Mouse (Mus musculus): ENCODE measurements around the gene Tmem11. TPM values are rescaled to one million over a fixed set of nuclear protein-coding genes. Genes with fewer than 3 reads are reported as not detected.

Tmem11 gene
- polyA plus RNA-seq, 1 experiment from 2014 or later = 63.6 TPM

GRCm38 (mm10) chr11:60826700-60827099, 52.4 kb downstream of the Tmem11 start:
- no peak overlapping the region for H3K4me2 ChIP-seq
- H3K27ac ChIP-seq = no peak overlapping the region
- no peaks in the 10 kb centered on the region for H3K36me3 ChIP-seq
- WGBS = 50% methylated on average over 1 of the region's 1 CpGs
- no peak overlapping the region for H3K9ac ChIP-seq
- no peaks in the 10 kb centered on the region for H3K27me3 ChIP-seq
- no peak overlapping the region for H3K4me3 ChIP-seq
- H3K9me3 ChIP-seq = no peaks in the 10 kb centered on the region
- no peak for ATAC-seq (ENCODE audit: borderline replicate concordance, extremely low read depth, low FRiP score, low TSS enrichment)
- peaks cover 6% of the 10 kb centered on the region for H3K4me1 ChIP-seq

GRCm38 (mm10) chr11:60825191-60825590, 53.9 kb downstream of the Tmem11 start:
- WGBS = 56% methylated on average over 3 of the region's 3 CpGs
- Histone ChIP-seq H3K36me3 (no peaks in the 10 kb centered on the region), H3K4me3 (no peak overlapping the region), H3K27me3 (no peaks in the 10 kb centered on the region), H3K9ac (no peak overlapping the region), H3K27ac (peak overlapping the region; percentile 76), H3K9me3 (no peaks in the 10 kb centered on the region), H3K4me2 (no peak overlapping the region), H3K4me1 (no peaks in the 10 kb centered on the region)
- ATAC-seq (ENCODE audit: borderline replicate concordance, extremely low read depth, low FRiP score, low TSS enrichment) = peak; percentile 49; the same call in 1 of the 2 replicates

- Histone ChIP-seq H3K4me1 (no peaks in the 10 kb centered on the region), H3K4me2 (no peak overlapping the region), H3K27me3 (no peaks in the 10 kb centered on the region), H3K4me3 (no peak overlapping the region), H3K9ac (no peak overlapping the region), H3K27ac (no peak overlapping the region), H3K36me3 (no peaks in the 10 kb centered on the region), H3K9me3 (no peaks in the 10 kb centered on the region)
- WGBS = 59% methylated on average over 2 of the region's 2 CpGs
- no peak for ATAC-seq (ENCODE audit: borderline replicate concordance, extremely low read depth, low FRiP score, low TSS enrichment)
These were observed 55.3 kb downstream of the Tmem11 start for GRCm38 (mm10) chr11:60823771-60824170.

GRCm38 (mm10) chr11:60816398-60816797, 62.7 kb downstream of the Tmem11 start:
- ATAC-seq (ENCODE audit: borderline replicate concordance, extremely low read depth, low FRiP score, low TSS enrichment) = no peak
- Histone ChIP-seq H3K36me3 (no peaks in the 10 kb centered on the region), H3K4me1 (no peaks in the 10 kb centered on the region), H3K4me3 (no peak overlapping the region), H3K9me3 (no peaks in the 10 kb centered on the region), H3K4me2 (no peak overlapping the region), H3K27me3 (no peaks in the 10 kb centered on the region), H3K27ac (no peak overlapping the region), H3K9ac (no peak overlapping the region)
- 62% methylated on average over 5 of the region's 5 CpGs for WGBS

Other genes with a start within 250 kb of the Tmem11 start
- 52.1 and 54.2 TPM in 2 replicates for gene Llgl1, start 179.5 kb downstream of the Tmem11 start, polyA plus RNA-seq (2015; fragmentation: Nextera tagmentation; extraction: Ambion mirVana)
- gene Flii, start 152.0 kb downstream of the Tmem11 start, polyA plus RNA-seq (2015; fragmentation: Nextera tagmentation; extraction: Ambion mirVana) = 83.3 and 94.4 TPM in 2 replicates
- 13.5 and 14.7 TPM in 2 replicates for gene Mief2, start 150.9 kb downstream of the Tmem11 start, polyA plus RNA-seq (2015; fragmentation: Nextera tagmentation; extraction: Ambion mirVana)
- 17.0 and 17.2 TPM in 2 replicates for gene Top3a, start 101.9 kb downstream of the Tmem11 start, polyA plus RNA-seq (2015; fragmentation: Nextera tagmentation; extraction: Ambion mirVana)
- 4.5 and 5.3 TPM in 2 replicates for gene Smcr8, start 101.7 kb downstream of the Tmem11 start, polyA plus RNA-seq (2015; fragmentation: Nextera tagmentation; extraction: Ambion mirVana)
- gene Shmt1, start 67.6 kb downstream of the Tmem11 start, polyA plus RNA-seq (2015; fragmentation: Nextera tagmentation; extraction: Ambion mirVana) = 58.3 and 58.5 TPM in 2 replicates
- 41.0 and 41.4 TPM in 2 replicates for gene Dhrs7b, start 48.6 kb downstream of the Tmem11 start, polyA plus RNA-seq (2015; fragmentation: Nextera tagmentation; extraction: Ambion mirVana)
- gene Natd1, start 35.5 kb upstream of the Tmem11 start, polyA plus RNA-seq (2015; fragmentation: Nextera tagmentation; extraction: Ambion mirVana) = 21.3 and 26.6 TPM in 2 replicates
- 109 and 115 TPM in 2 replicates for gene Map2k3, start 52.8 kb upstream of the Tmem11 start, polyA plus RNA-seq (2015; fragmentation: Nextera tagmentation; extraction: Ambion mirVana)
- 0.44 and 0.77 TPM in 2 replicates for gene Kcnj12, start 143.3 kb upstream of the Tmem11 start, polyA plus RNA-seq (2015; fragmentation: Nextera tagmentation; extraction: Ambion mirVana)
- gene Tnfrsf13b, start 247.5 kb upstream of the Tmem11 start, polyA plus RNA-seq (2015; fragmentation: Nextera tagmentation; extraction: Ambion mirVana) = 2.9 and 3.5 TPM in 2 replicates